Mouse (Mus musculus) liver, adult 2 months (tissue): Measurements from ENCODE around the gene Cd274. TPM values are rescaled to one million over a fixed set of nuclear protein-coding genes. Genes with fewer than 3 reads are reported as not detected.

Experiments
- DNase-seq: peaks from one replicate; pipeline ENCODE4 v3.0.0-alpha.2; 2011; ENCODE audit warnings: low read depth, low spot score; ENCODE audit errors: extremely low read depth
- H3K27ac ChIP-seq: fragments of 200-500 bp; replicated peaks from 2 replicates; pipeline ENCODE4 v1.5.1; 2012; ENCODE audit warnings: low read depth, mild to moderate bottlenecking, control low read depth, inconsistent platforms, low read length; ENCODE audit not compliant: insufficient read depth
- H3K27me3 ChIP-seq: fragments of 200-500 bp; 2 replicates; pipeline ENCODE4 v1.6.1; 2012; ENCODE audit warnings: mild to moderate bottlenecking, moderate library complexity, low read length, inconsistent platforms; ENCODE audit not compliant: control insufficient read depth, insufficient read depth
- H3K36me3 ChIP-seq: fragments of 200-500 bp; 2 replicates; pipeline ENCODE4 v1.6.1; 2012; ENCODE audit warnings: low read length, inconsistent platforms; ENCODE audit not compliant: control insufficient read depth, insufficient read depth
- H3K4me1 ChIP-seq: fragments of 200-500 bp; 2 replicates; pipeline ENCODE4 v1.6.1; 2011; ENCODE audit warnings: low read length; ENCODE audit not compliant: control insufficient read depth, insufficient read depth
- H3K4me3 ChIP-seq: fragments of 200-500 bp; 2 replicates; pipeline ENCODE4 v1.5.1; 2011; ENCODE audit warnings: low read depth, mild to moderate bottlenecking, control low read depth, low read length, moderate library complexity; ENCODE audit not compliant: insufficient read depth
- H3K79me2 ChIP-seq: fragments of 200-500 bp; 2 replicates; pipeline ENCODE4 v1.6.1; 2012; ENCODE audit warnings: inconsistent platforms, mild to moderate bottlenecking, low read length, moderate library complexity; ENCODE audit not compliant: control insufficient read depth, insufficient read depth
- H3K9ac ChIP-seq: fragments of 200-500 bp; 2 replicates; pipeline ENCODE4 v1.6.1; 2012; ENCODE audit warnings: low read depth, mild to moderate bottlenecking, control low read depth, inconsistent platforms, low read length
- CTCF ChIP-seq: fragments of 200-500 bp; IDR thresholded peaks from 2 replicates; pipeline ENCODE4 v1.5.1; 2011; ENCODE audit warnings: low read depth, low read length, control low read depth
- POLR2A ChIP-seq: fragments of 200-500 bp; IDR thresholded peaks from 2 replicates; pipeline ENCODE4 v1.6.1; 2011; ENCODE audit warnings: low read length, control low read depth; ENCODE audit not compliant: insufficient read depth; ENCODE audit errors: extremely low read depth
- WGBS: fragments of 180-500 bp; shearing (Covaris S2); methylation state at CpG from one replicate; pipeline ENCODE4 v1.1.7; 2018; 5-methylcytosine and 5-hydroxymethylcytosine counted together
- polyA plus RNA-seq: library from polyadenylated mRNA; depleted of rRNA; stranded (reverse); fragments of >200 nt; gene quantifications from 2 replicates; pipeline ENCODE4 v1.2.3, GENCODE M21; 2012
- total RNA-seq: library from RNA; depleted of rRNA; stranded (reverse); fragments of >200 nt; gene quantifications from 2 replicates; pipeline ENCODE4 v1.2.3, GENCODE M21; 2014

Gene Cd274
- total and polyA plus RNA-seq, 2 experiments = 1.2 to 2.1 TPM

- H3K27me3 ChIP-seq = no peaks in the 10 kb centered on the region
- TF ChIP-seq POLR2A (no peak), CTCF (no peak)
- H3K9ac ChIP-seq = peak overlapping the region; percentile 72
- H3K79me2 ChIP-seq = no peaks in the 10 kb centered on the region
- peaks cover 3% of the 10 kb centered on the region for H3K4me1 ChIP-seq
- H3K27ac ChIP-seq = peak overlapping the region; percentile 73
- H3K4me3 ChIP-seq = peak overlapping the region; percentile 50
- WGBS = 47% methylated on average over 20 of the region's 20 CpGs
- DNase-seq = no peak
- no peaks in the 10 kb centered on the region for H3K36me3 ChIP-seq
Observed at GRCm38 (mm10) chr19:29366226-29366968, 858 bp upstream of the Cd274 start.

- H3K27me3 ChIP-seq = no peaks in the 10 kb centered on the region
- WGBS = 90% methylated on average over 2 of the region's 2 CpGs
- no peak overlapping the region for H3K9ac ChIP-seq
- no peaks in the 10 kb centered on the region for H3K79me2 ChIP-seq
- H3K4me1 ChIP-seq = peaks cover 8% of the 10 kb centered on the region
- no peak overlapping the region for H3K4me3 ChIP-seq
- H3K36me3 ChIP-seq = no peaks in the 10 kb centered on the region
- TF ChIP-seq POLR2A (no peak), CTCF (no peak)
- H3K27ac ChIP-seq = no peak overlapping the region
- DNase-seq = no peak
Observed at GRCm38 (mm10) chr19:29368041-29368440, 786 bp downstream of the Cd274 start.

- no peak for TF ChIP-seq CTCF
- TF ChIP-seq POLR2A = no peak
- Histone ChIP-seq H3K4me3 (no peak overlapping the region), H3K27ac (no peak overlapping the region), H3K79me2 (no peaks in the 10 kb centered on the region), H3K36me3 (no peaks in the 10 kb centered on the region), H3K9ac (no peak overlapping the region), H3K4me1 (peaks cover 8% of the 10 kb centered on the region), H3K27me3 (no peaks in the 10 kb centered on the region)
- no peak for DNase-seq
- 73% methylated on average over 3 of the region's 3 CpGs for whole genome bisulfite sequencing
Observed at GRCm38 (mm10) chr19:29368671-29369309, 1.5 kb downstream of the Cd274 start.

- TF ChIP-seq CTCF = 0 out of 2 replicates have a peak, but pooled peaks have one; percentile 6
- TF ChIP-seq POLR2A = no peak
- Histone ChIP-seq H3K4me3 (no peak overlapping the region), H3K4me1 (peaks cover 8% of the 10 kb centered on the region), H3K36me3 (no peaks in the 10 kb centered on the region), H3K79me2 (no peaks in the 10 kb centered on the region), H3K9ac (no peak overlapping the region), H3K27ac (no peak overlapping the region), H3K27me3 (no peaks in the 10 kb centered on the region)
- 26% methylated on average over 12 of the region's 12 CpGs for WGBS
- DNase-seq = peak; percentile 71
Observed at GRCm38 (mm10) chr19:29370112-29370511, 2.9 kb downstream of the Cd274 start.

GRCm38 (mm10) chr19:29370545-29371283 lies 3.5 kb downstream of the Cd274 start:
- H3K27ac ChIP-seq = no peak overlapping the region
- no peak overlapping the region for H3K9ac ChIP-seq
- H3K4me1 ChIP-seq = peaks cover 8% of the 10 kb centered on the region
- H3K27me3 ChIP-seq = no peaks in the 10 kb centered on the region
- no peak for TF ChIP-seq CTCF
- DNase-seq = no peak
- H3K4me3 ChIP-seq = no peak overlapping the region
- no peaks in the 10 kb centered on the region for H3K36me3 ChIP-seq
- 91% methylated on average over 7 of the region's 7 CpGs for WGBS
- no peaks in the 10 kb centered on the region for H3K79me2 ChIP-seq
